Mouse (Mus musculus) embryonic fibroblast, embryonic 13.5 days (primary cell): ENCODE results near the gene Capn12.

Experiments
- CTCF ChIP-seq: IDR thresholded peaks from 2 replicates; pipeline ENCODE4 v1.5.1; 2011; ENCODE audit warnings: mild to moderate bottlenecking, control low read depth, low read length, moderate library complexity, borderline replicate concordance; ENCODE audit not compliant: insufficient read depth
- POLR2A ChIP-seq: IDR thresholded peaks from 2 replicates; pipeline ENCODE4 v1.6.1; 2011; ENCODE audit warnings: low read depth, mild to moderate bottlenecking, control low read depth, low read length, moderate library complexity

GRCm38 (mm10) chr7:28923865-28924291 is 42.7 kb downstream of the Capn12 start:
- TF ChIP-seq POLR2A (no peak), CTCF (no peak)
